Mouse (Mus musculus) midbrain, postnatal 0 days (tissue): ENCODE results near the gene Gaa. TPM values are rescaled to one million over a fixed set of nuclear protein-coding genes. Genes with fewer than 3 reads are reported as not detected.
"Not testable (repeated sequence)": the region's sequence is repeated elsewhere in the genome, so short reads cannot be mapped to it uniquely, and the experiment has no call there.

Source experiments
- ATAC-seq: fragments of 200-750 bp; cut with Nextera tagmentation; 2 replicates; pipeline ENCODE4 v1.8.0; 2017; ENCODE audit warnings: moderate number of reproducible peaks, mild to moderate bottlenecking, moderate TSS enrichment, moderate library complexity; ENCODE audit not compliant: low FRiP score
- DNase-seq: peaks from one replicate; pipeline ENCODE4 v3.0.0-alpha.2; 2015; ENCODE audit warnings: low spot score
- H3K27ac ChIP-seq: fragments of 300-500 bp; sonication (generic); 2 replicates; pipeline ENCODE4 v1.5.1; 2014; ENCODE audit warnings: low read depth, mild to moderate bottlenecking, low read length, mixed read lengths
- H3K27me3 ChIP-seq: fragments of 300-500 bp; sonication (generic); 2 replicates; pipeline ENCODE4 v1.6.1; 2014; ENCODE audit warnings: low read length, control low read depth, mixed read lengths; ENCODE audit not compliant: insufficient read depth
- H3K36me3 ChIP-seq: fragments of 300-500 bp; sonication (generic); 2 replicates; pipeline ENCODE4 v1.6.1; 2014; ENCODE audit warnings: low read length, control low read depth, mixed read lengths; ENCODE audit not compliant: insufficient read depth
- H3K4me1 ChIP-seq: fragments of 300-500 bp; sonication (generic); 2 replicates; pipeline ENCODE4 v1.6.1; 2014; ENCODE audit warnings: mild to moderate bottlenecking, control low read depth, antibody characterized with exemption, low read length, mixed read lengths; ENCODE audit not compliant: insufficient read depth
- H3K4me2 ChIP-seq: fragments of 300-500 bp; sonication (generic); 2 replicates; pipeline ENCODE4 v1.6.1; 2014; ENCODE audit warnings: low read depth, mild to moderate bottlenecking, low read length, mixed read lengths; ENCODE audit not compliant: poor library complexity, severe bottlenecking
- H3K4me3 ChIP-seq: fragments of 300-500 bp; sonication (generic); 2 replicates; pipeline ENCODE4 v1.5.1; 2014; ENCODE audit warnings: low read depth, mild to moderate bottlenecking, low read length, moderate library complexity
- H3K9ac ChIP-seq: fragments of 300-500 bp; sonication (generic); replicated peaks from 2 replicates; pipeline ENCODE4 v1.6.1; 2014; ENCODE audit warnings: mild to moderate bottlenecking, low read length, moderate library complexity, mixed read lengths; ENCODE audit not compliant: poor library complexity, severe bottlenecking
- H3K9me3 ChIP-seq: fragments of 300-500 bp; sonication (generic); 2 replicates; pipeline ENCODE4 v1.6.1; 2016; ENCODE audit warnings: low read length, control low read depth
- CTCF ChIP-seq: IDR thresholded peaks from 2 replicates; pipeline ENCODE4 v1.5.1; 2016; ENCODE audit warnings: antibody characterized with exemption, mild to moderate bottlenecking
- WGBS: fragments of 180-500 bp; shearing (Covaris S2); extraction: QIAGEN DNeasy Blood & Tissue Kit; methylation state at CpG from one replicate; pipeline ENCODE4 v1.1.7; 2014; 5-methylcytosine and 5-hydroxymethylcytosine counted together
- polyA plus RNA-seq: library from polyadenylated mRNA; unstranded; fragments of >200 nt; fragmentation: Nextera tagmentation; extraction: Ambion mirVana; gene quantifications from 2 replicates; pipeline ENCODE4 v1.2.1, GENCODE M21; 2015
- total RNA-seq: library from RNA; depleted of rRNA; stranded (reverse); fragments of >200 nt; gene quantifications from 2 replicates; pipeline ENCODE4 v1.2.3, GENCODE M21; 2014

Gaa gene
- total and polyA plus RNA-seq, 2 experiments from 2014 or later = 154 to 222 TPM

DNA sequence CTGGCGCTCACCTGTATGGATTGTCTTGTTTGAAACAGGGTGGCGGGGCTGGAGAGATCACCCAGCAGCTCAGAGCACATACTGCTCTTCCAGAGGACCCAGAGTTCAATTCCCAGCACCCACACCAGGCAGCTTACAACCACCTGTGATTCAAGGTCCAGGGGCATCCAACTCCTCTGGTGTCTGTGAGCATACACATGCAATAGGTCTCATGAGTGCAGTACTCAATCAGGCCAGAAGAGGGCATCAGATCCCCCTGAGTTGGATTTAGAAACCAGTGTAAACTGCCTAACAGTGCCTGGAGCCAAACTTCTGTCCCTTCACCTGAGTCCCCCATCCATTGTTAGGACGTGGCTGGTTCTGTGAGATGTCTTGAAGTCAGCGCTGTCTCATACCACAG lies 32.1 kb upstream of the Gaa start:
- WGBS = 81% methylated on average over 4 of the region's 4 CpGs
- Histone ChIP-seq H3K9me3 (no peaks in the 10 kb centered on the region), H3K9ac (no peak overlapping the region), H3K4me3 (no peak overlapping the region), H3K4me1 (no peaks in the 10 kb centered on the region), H3K27ac (no peak overlapping the region), H3K36me3 (no peaks in the 10 kb centered on the region), H3K4me2 (no peak overlapping the region), H3K27me3 (no peaks in the 10 kb centered on the region)
- TF ChIP-seq CTCF = peak; percentile 78
- DNase-seq (peak; percentile 61), ATAC-seq (no peak; the same call in 1 of the 2 replicates)

- ATAC-seq = no peak
- WGBS = 57% methylated on average over 8 of the region's 8 CpGs
These were observed 31.3 kb upstream of the Gaa start for GRCm38 (mm10) chr11:119236354-119236753.

DNA sequence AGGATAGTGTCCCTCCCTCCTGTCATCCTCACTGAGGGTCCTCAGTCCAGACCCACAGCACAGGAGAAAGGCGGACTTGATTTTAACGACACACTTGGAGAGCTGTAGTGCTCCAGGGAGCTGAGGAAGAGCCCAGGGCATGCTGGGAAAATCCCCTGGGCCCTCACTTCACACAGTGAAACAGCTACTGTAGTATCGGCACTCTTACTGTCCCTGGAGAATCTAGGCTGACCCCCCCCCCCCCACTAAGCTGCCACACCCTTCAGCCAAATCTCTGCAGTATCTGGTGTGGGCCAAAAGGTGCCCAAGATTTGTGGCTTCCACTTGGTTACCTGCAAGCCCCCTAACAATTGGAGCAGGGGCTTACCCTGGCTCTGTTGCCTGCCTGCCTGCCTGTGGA lies 30.7 kb upstream of the Gaa start:
- no peak overlapping the region for H3K9ac ChIP-seq
- H3K9me3 ChIP-seq = no peaks in the 10 kb centered on the region
- no peaks in the 10 kb centered on the region for H3K27me3 ChIP-seq
- TF ChIP-seq CTCF = no peak
- no peak overlapping the region for H3K4me2 ChIP-seq
- ATAC-seq = no peak
- no peaks in the 10 kb centered on the region for H3K4me1 ChIP-seq
- no peaks in the 10 kb centered on the region for H3K36me3 ChIP-seq
- no peak overlapping the region for H3K4me3 ChIP-seq
- no peak overlapping the region for H3K27ac ChIP-seq
- no peak for DNase-seq
- 52% methylated on average over 3 of the region's 3 CpGs for WGBS

More at GRCm38 (mm10) chr11:119236354-119236753, 31.3 kb upstream of the Gaa start:
- DNase-seq = no peak
- Histone ChIP-seq H3K4me3 (no peak overlapping the region), H3K9me3 (no peaks in the 10 kb centered on the region), H3K27me3 (no peaks in the 10 kb centered on the region), H3K36me3 (no peaks in the 10 kb centered on the region), H3K9ac (no peak overlapping the region), H3K4me1 (no peaks in the 10 kb centered on the region), H3K4me2 (no peak overlapping the region), H3K27ac (no peak overlapping the region)
- TF ChIP-seq CTCF = no peak

DNA sequence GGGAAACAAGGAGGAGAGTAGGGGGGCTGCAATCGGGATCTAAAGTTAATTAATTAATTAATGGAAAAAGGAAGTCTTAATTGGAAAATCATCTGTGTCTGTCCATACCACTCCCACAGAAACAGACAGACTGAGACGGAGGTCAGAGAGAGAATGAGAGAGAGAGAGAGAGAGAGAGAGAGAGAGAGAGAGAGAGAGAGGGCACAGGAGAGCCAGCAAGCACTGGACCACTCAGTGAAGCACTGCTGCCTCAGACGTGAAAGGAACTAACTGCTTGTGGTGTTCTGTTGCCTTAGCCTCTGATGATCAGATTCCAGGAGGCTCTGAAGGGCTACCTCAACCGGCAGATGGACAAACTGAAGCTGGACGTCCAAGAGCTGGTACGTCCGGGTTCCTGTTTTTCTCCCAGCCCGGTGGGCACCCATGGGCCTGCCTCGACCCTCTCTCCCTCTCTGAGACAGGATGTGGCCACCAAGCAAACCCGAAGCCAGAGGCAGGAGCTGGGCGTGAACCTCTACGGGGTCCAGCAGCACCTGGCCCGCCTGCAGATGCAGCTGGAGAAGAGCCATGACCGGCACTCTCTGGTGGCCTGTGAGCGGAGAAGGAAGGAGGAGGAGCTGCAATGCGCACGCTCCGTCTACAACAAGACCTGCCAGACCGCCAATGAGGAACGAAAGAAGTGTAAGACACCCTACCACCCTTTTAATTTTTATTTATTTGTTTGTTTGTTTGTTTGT lies 30.0 kb upstream of the Gaa start:
- H3K9ac ChIP-seq = no peak overlapping the region

DNA sequence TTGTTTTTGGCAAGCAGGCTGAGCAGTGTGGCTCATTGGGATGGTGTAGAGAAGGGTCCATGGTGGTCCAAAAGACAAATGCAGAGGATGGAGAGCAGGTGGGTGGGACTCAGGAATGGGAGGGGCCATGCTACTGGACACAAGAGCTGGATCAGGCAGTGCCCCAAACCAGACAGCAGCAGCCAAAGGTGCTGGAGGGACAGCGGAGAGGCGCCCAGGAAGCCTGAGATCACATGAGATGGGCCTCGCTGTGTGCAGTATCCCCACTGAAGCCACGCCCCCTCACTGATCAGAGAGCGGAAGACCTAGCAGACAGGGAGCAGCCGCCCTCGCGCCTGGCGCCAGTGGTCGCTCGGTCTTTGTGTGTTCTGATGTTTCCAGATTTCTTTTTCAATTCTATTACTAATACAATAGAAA lies 29.4 kb upstream of the Gaa start:
- Histone ChIP-seq H3K9ac (no peak overlapping the region), H3K4me3 (no peak overlapping the region), H3K27me3 (no peaks in the 10 kb centered on the region), H3K27ac (no peak overlapping the region), H3K4me1 (no peaks in the 10 kb centered on the region), H3K36me3 (no peaks in the 10 kb centered on the region), H3K9me3 (no peaks in the 10 kb centered on the region), H3K4me2 (peak overlapping the region; percentile 42)
- no peak for TF ChIP-seq CTCF
- 30% methylated on average over 11 of the region's 11 CpGs for WGBS
- DNase-seq (peak; percentile 28), ATAC-seq (no peak)

More for the DNA sequence above, 30.0 kb upstream of the Gaa start:
- no peaks in the 10 kb centered on the region for H3K9me3 ChIP-seq
- H3K4me1 ChIP-seq = no peaks in the 10 kb centered on the region
- TF ChIP-seq CTCF = no peak
- WGBS = 48% methylated on average over 20 of the region's 20 CpGs
- no peak overlapping the region for H3K4me3 ChIP-seq
- peak overlapping the region; percentile 42 for H3K4me2 ChIP-seq
- H3K27ac ChIP-seq = no peak overlapping the region
- no peaks in the 10 kb centered on the region for H3K27me3 ChIP-seq
- no peaks in the 10 kb centered on the region for H3K36me3 ChIP-seq
- ATAC-seq (no peak), DNase-seq (peak; percentile 27)

GRCm38 (mm10) chr11:119239480-119239879 lies 28.2 kb upstream of the Gaa start:
- TF ChIP-seq CTCF = no peak
- H3K27ac ChIP-seq = no peak overlapping the region
- 94% methylated on average over 12 of the region's 12 CpGs for WGBS
- no peak for ATAC-seq
- no peak overlapping the region for H3K4me3 ChIP-seq
- H3K9ac ChIP-seq = no peak overlapping the region
- H3K4me1 ChIP-seq = no peaks in the 10 kb centered on the region
- DNase-seq = no peak
- no peaks in the 10 kb centered on the region for H3K27me3 ChIP-seq
- no peaks in the 10 kb centered on the region for H3K9me3 ChIP-seq
- H3K36me3 ChIP-seq = no peaks in the 10 kb centered on the region
- H3K4me2 ChIP-seq = no peak overlapping the region

- not testable (repeated sequence) for H3K4me3 ChIP-seq, H3K9me3 ChIP-seq, H3K27ac ChIP-seq, H3K4me1 ChIP-seq, ATAC-seq, H3K27me3 ChIP-seq, H3K9ac ChIP-seq, H3K4me2 ChIP-seq, DNase-seq, H3K36me3 ChIP-seq
- 93% methylated on average over 6 of the region's 6 CpGs for WGBS
These were observed 22.1 kb upstream of the Gaa start for GRCm38 (mm10) chr11:119245543-119245942.
